Comparison of ENCODE assay signal across 8 mouse cellular contexts in the genomic region with DNA sequence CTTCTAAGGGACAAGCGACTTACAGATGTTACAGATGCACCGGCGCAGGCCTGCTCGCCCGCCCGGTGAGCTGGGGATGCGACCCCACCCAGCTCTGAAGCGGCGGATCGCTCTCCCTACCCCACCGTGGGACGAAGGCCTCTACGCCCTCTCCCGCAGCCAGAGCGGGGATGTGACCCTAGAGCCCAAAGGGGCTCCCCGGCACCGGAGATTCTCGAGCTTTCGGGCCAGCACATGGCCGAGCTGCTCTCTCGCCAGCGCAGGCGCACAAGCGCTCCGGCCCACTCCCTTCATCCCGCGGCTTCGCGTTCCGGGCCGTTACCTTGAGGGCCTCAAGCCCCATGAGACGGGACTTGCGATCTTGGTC. TPM values are rescaled to one million over a fixed set of nuclear protein-coding genes. Genes with fewer than 3 reads are reported as not detected.
A peak's percentile ranks its signal among the peaks of the same experiment; 100 is the strongest.
DNase-seq lines count a peak whose midpoint lies in the region; ATAC-seq and TF ChIP-seq lines count a peak whose summit lies in the region.

No protein-coding gene starts in this region.

- peak; percentile 44 for ATAC-seq in heart, embryonic 13.5 days (ENCODE audit: extremely low read depth, insufficient number of reproducible peaks, low FRiP score, low TSS enrichment)
- ATAC-seq in G1E (ENCODE audit: extremely low read depth, insufficient number of reproducible peaks, low FRiP score, poor library complexity, severe bottlenecking), result peak; percentile 17; the same call in 1 of the 2 replicates
- peak; percentile 77 for ATAC-seq in hindbrain, embryonic 12.5 days (ENCODE audit: low FRiP score)
- peak; percentile 73 for ATAC-seq in midbrain, embryonic 11.5 days (ENCODE audit: low FRiP score)

- peak overlapping the region; percentile 98 for H3K4me2 ChIP-seq in heart, embryonic 13.5 days
- H3K4me2 ChIP-seq in hindbrain, embryonic 12.5 days (replicated peaks), result peak overlapping the region; percentile 93
- peak overlapping the region; percentile 75 for H3K4me2 ChIP-seq in midbrain, embryonic 11.5 days

- H3K4me1 ChIP-seq in heart, embryonic 13.5 days, result peaks cover 39% of the 10 kb centered on the region
- peaks cover 40% of the 10 kb centered on the region for H3K4me1 ChIP-seq in G1E (ENCODE audit: insufficient read depth, low read depth, low read length)
- peaks cover 26% of the 10 kb centered on the region for H3K4me1 ChIP-seq in hindbrain, embryonic 12.5 days
- peaks cover 13% of the 10 kb centered on the region for H3K4me1 ChIP-seq in midbrain, embryonic 11.5 days (ENCODE audit: control insufficient read depth, insufficient read depth, low read length)

- 1% methylated on average over 33 of the region's 33 CpGs for WGBS in heart, embryonic 13.5 days
- WGBS in hindbrain, embryonic 12.5 days, result under 1% methylated on average over 33 of the region's 33 CpGs
- WGBS in midbrain, embryonic 11.5 days, result under 1% methylated on average over 33 of the region's 33 CpGs

- no peaks in the 10 kb centered on the region for H3K27me3 ChIP-seq in heart, embryonic 13.5 days (replicated peaks)
- H3K27me3 ChIP-seq in G1E (ENCODE audit: insufficient read depth, low read length), result no peaks in the 10 kb centered on the region
- no peaks in the 10 kb centered on the region for H3K27me3 ChIP-seq in hindbrain, embryonic 12.5 days
- no peaks in the 10 kb centered on the region for H3K27me3 ChIP-seq in midbrain, embryonic 11.5 days (ENCODE audit: control insufficient read depth, insufficient read depth, low read length)

- no peak for TF ChIP-seq CTCF in G1E (IDR thresholded peaks at IDR 0.05; ENCODE audit: low read depth, low read length)

- DNase-seq in heart, adult 8-10 months (ENCODE audit: low spot score), result no peak
- DNase-seq in G1E (ENCODE audit: low spot score), result no peak
- DNase-seq in midbrain, embryonic 11.5 days (ENCODE audit: low spot score, missing footprints), result no peak
- DNase-seq in spleen, adult 18-20 months, result no peak
- no peak for DNase-seq in testis, postnatal 14 days (ENCODE audit: low spot score)
- no peak for DNase-seq in layer of hippocampus, adult 9-11 months

- H3K9me3 ChIP-seq in heart, embryonic 13.5 days, result no peaks in the 10 kb centered on the region
- no peaks in the 10 kb centered on the region for H3K9me3 ChIP-seq in G1E (replicated peaks)
- H3K9me3 ChIP-seq in hindbrain, embryonic 12.5 days (replicated peaks), result no peaks in the 10 kb centered on the region
- no peaks in the 10 kb centered on the region for H3K9me3 ChIP-seq in midbrain, embryonic 11.5 days (ENCODE audit: control insufficient read depth, low read length)

- peak overlapping the region; percentile 97 for H3K4me3 ChIP-seq in heart, embryonic 13.5 days
- peak overlapping the region; percentile 87 for H3K4me3 ChIP-seq in G1E (ENCODE audit: low read depth, low read length)
- H3K4me3 ChIP-seq in hindbrain, embryonic 12.5 days, result peak overlapping the region; percentile 89
- peak overlapping the region; percentile 93 for H3K4me3 ChIP-seq in midbrain, embryonic 11.5 days (ENCODE audit: low read depth, low read length)

- H3K9ac ChIP-seq in heart, embryonic 13.5 days, result peak overlapping the region; percentile 97
- peak overlapping the region; percentile 93 for H3K9ac ChIP-seq in hindbrain, embryonic 12.5 days
- H3K9ac ChIP-seq in midbrain, embryonic 11.5 days (ENCODE audit: low read length), result peak overlapping the region; percentile 99

- peaks cover 18% of the 10 kb centered on the region for H3K36me3 ChIP-seq in heart, embryonic 13.5 days
- peaks cover 52% of the 10 kb centered on the region for H3K36me3 ChIP-seq in G1E (replicated peaks)
- peaks cover 12% of the 10 kb centered on the region; the same call in 1 of the 2 replicates for H3K36me3 ChIP-seq in hindbrain, embryonic 12.5 days
- peaks cover 6% of the 10 kb centered on the region for H3K36me3 ChIP-seq in midbrain, embryonic 11.5 days (ENCODE audit: control insufficient read depth, insufficient read depth, low read length)

- H3K27ac ChIP-seq in heart, embryonic 13.5 days (replicated peaks), result peak overlapping the region; percentile 89
- H3K27ac ChIP-seq in hindbrain, embryonic 12.5 days, result peak overlapping the region; percentile 88
- peak overlapping the region; percentile 51 for H3K27ac ChIP-seq in midbrain, embryonic 11.5 days (ENCODE audit: low read depth, low read length)

RNA-seq across cellular contexts. Expression of a gene that starts 0.3 kb away (rescaled TPM):
- polyA plus RNA-seq in heart, embryonic 13.5 days (2015; fragmentation: Nextera tagmentation; extraction: Ambion mirVana), result 362 and 387 TPM in 2 replicates
- total RNA-seq in heart, adult 8-10 months (2022), result 100 to 1,000 TPM; 123 to 130 (median 127) TPM
- total RNA-seq in G1E (2014; fragmentation: Nextera tagmentation), result 548 and 555 TPM in 2 replicates
- 481 and 497 TPM in 2 replicates for total RNA-seq in G1E (2017)
- polyA plus RNA-seq in G1E (2012), result 44.6 and 46.6 TPM in 2 replicates
- 539 and 546 TPM in 2 replicates for polyA plus RNA-seq in hindbrain, embryonic 12.5 days (2016; fragmentation: Nextera tagmentation; extraction: Ambion mirVana)
- 728 and 743 TPM in 2 replicates for polyA plus RNA-seq in midbrain, embryonic 11.5 days (2014; fragmentation: Nextera tagmentation; extraction: Ambion mirVana)

RNA-seq across cellular contexts. Expression of a gene that starts 0.4 kb away (rescaled TPM):
- 12.7 and 14.3 TPM in 2 replicates for polyA plus RNA-seq in heart, embryonic 13.5 days (2015; fragmentation: Nextera tagmentation; extraction: Ambion mirVana)
- total RNA-seq in heart, adult 8-10 months (2022), result 10 to 100 TPM; 17.2 to 22.2 (median 20.3) TPM
- total RNA-seq in G1E (2014; fragmentation: Nextera tagmentation) (6.8 and 12.8 TPM in 2 replicates), G1E (2017) (6.6 and 11.3 TPM in 2 replicates)
- 2.8 and 3.1 TPM in 2 replicates for polyA plus RNA-seq in G1E (2012)
- 12.3 and 12.4 TPM in 2 replicates for polyA plus RNA-seq in hindbrain, embryonic 12.5 days (2016; fragmentation: Nextera tagmentation; extraction: Ambion mirVana)
- polyA plus RNA-seq in midbrain, embryonic 11.5 days (2014; fragmentation: Nextera tagmentation; extraction: Ambion mirVana), result 14.0 and 14.6 TPM in 2 replicates

RNA-seq across cellular contexts. Expression of a gene that starts 36.1 kb away (rescaled TPM):
- polyA plus RNA-seq in heart, embryonic 13.5 days (2015; fragmentation: Nextera tagmentation; extraction: Ambion mirVana), result 9.2 TPM in 2 replicates
- total RNA-seq in heart, adult 8-10 months (2022), result 10 to 100 TPM; 31.4 to 42.1 (median 34.4) TPM
- not detected in 2 replicates for total RNA-seq in G1E (2014; fragmentation: Nextera tagmentation)
- total RNA-seq in G1E (2017), result not detected in 2 replicates
- polyA plus RNA-seq in G1E (2012), result not detected in 2 replicates
- 2.7 and 2.8 TPM in 2 replicates for polyA plus RNA-seq in hindbrain, embryonic 12.5 days (2016; fragmentation: Nextera tagmentation; extraction: Ambion mirVana)
- 1.5 and 1.6 TPM in 2 replicates for polyA plus RNA-seq in midbrain, embryonic 11.5 days (2014; fragmentation: Nextera tagmentation; extraction: Ambion mirVana)

Comparison
In these comparisons a context has a peak if more than half of its experiments do, and no peak if none do; other contexts are left out.
1. ATAC-seq: peak in every context shown above with its lines; median percentile 77 in hindbrain, embryonic 12.5 days; 73 in midbrain, embryonic 11.5 days; 44 in heart, embryonic 13.5 days; 17 in G1E.